Mouse (Mus musculus): ENCODE data around the gene Tob2. TPM values are rescaled to one million over a fixed set of nuclear protein-coding genes. Genes with fewer than 3 reads are reported as not detected.
A peak's percentile ranks its signal among the peaks of the same experiment; 100 is the strongest.

Gene Tob2
- polyA plus RNA-seq, 1 experiment = 36.9 TPM

DNA sequence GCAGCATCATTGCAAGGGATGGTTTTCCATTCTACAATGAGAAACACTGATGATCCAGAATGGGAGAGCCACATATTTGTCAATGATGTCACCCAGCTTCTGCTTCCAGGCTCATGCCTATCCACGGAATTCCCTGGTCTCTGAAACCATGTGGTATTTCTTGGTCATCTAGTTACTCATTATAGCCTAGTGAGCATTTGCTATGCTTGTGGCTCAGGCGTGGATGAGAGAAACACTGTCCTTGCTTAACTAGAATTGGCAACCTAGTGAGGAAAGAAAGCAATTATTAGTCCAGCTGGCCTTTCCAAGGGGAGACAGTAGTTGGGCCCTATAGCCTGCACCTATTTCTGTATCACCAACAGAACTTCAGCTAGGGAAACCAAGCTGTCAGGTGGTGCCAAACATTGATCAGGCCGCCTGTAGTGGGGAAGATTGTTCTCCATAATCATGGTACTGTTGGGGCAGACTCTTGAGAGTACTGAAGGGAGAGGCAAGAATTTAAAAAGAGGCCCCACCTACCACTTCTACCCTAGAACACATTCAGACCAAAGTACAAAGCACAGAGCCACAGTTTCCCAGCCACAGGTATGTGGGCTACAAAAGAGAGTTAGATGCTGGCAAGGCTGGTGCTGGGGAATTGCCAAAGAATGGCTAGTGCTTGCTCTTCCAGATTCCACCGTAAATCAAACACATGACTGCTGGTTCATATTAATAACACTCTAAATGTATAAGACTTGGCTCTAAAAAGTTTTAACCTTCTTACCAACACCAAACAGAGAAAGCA is 51.8 kb downstream of the Tob2 start:
- TF ChIP-seq POLR2A (IDR thresholded peaks at IDR 0.05; ENCODE audit: borderline replicate concordance, insufficient read depth, low read length) (no peak), CTCF (IDR thresholded peaks at IDR 0.05; ENCODE audit: borderline replicate concordance, insufficient read depth, low read depth, low read length) (no peak)
- no peak overlapping the region for H3K4me3 ChIP-seq (replicated peaks; ENCODE audit: insufficient read depth, low read depth, low read length)
- peaks cover 35% of the 10 kb centered on the region for H3K4me1 ChIP-seq (ENCODE audit: control insufficient read depth, insufficient read depth, low read length)
- H3K27me3 ChIP-seq (ENCODE audit: control insufficient read depth, insufficient read depth, low read length) = no peaks in the 10 kb centered on the region
- DNase-seq = no peak
- no peak overlapping the region for H3K27ac ChIP-seq (ENCODE audit: insufficient read depth, low read length)
- WGBS = 49% methylated on average over 4 of the region's 4 CpGs

DNA sequence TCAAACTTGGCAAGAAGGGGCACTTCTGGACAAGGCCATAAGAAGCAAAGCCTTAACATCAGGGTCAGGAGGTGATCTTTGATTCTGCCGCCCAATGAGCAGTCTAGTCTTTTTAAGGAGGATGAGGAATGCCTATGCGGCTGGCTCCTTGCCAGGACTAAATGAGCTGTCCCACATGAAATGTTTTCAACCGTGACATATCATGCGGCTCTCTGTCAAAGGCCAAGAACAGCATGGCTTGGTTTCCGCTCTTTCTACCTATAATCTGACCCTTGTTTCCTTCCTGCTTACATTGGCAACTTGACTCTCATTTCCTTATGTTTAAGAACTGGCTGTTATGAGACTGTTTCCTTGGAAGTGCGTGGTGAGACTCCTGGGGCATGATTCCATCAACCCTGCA is 53.0 kb downstream of the Tob2 start:
- peak in 1 of 2 experiments; percentile 45 for DNase-seq
- Histone ChIP-seq H3K4me3 (replicated peaks; ENCODE audit: insufficient read depth, low read depth, low read length) (no peak overlapping the region), H3K27me3 (ENCODE audit: control insufficient read depth, insufficient read depth, low read length) (no peaks in the 10 kb centered on the region), H3K27ac (ENCODE audit: insufficient read depth, low read length) (peak overlapping the region; percentile 95; the same call in 1 of the 2 replicates), H3K4me1 (ENCODE audit: control insufficient read depth, insufficient read depth, low read length) (peaks cover 35% of the 10 kb centered on the region)
- TF ChIP-seq CTCF (IDR thresholded peaks at IDR 0.05; ENCODE audit: borderline replicate concordance, insufficient read depth, low read depth, low read length) (no peak), POLR2A (IDR thresholded peaks at IDR 0.05; ENCODE audit: borderline replicate concordance, insufficient read depth, low read length) (no peak)
- 16% methylated on average over 6 of the region's 6 CpGs for WGBS

DNA sequence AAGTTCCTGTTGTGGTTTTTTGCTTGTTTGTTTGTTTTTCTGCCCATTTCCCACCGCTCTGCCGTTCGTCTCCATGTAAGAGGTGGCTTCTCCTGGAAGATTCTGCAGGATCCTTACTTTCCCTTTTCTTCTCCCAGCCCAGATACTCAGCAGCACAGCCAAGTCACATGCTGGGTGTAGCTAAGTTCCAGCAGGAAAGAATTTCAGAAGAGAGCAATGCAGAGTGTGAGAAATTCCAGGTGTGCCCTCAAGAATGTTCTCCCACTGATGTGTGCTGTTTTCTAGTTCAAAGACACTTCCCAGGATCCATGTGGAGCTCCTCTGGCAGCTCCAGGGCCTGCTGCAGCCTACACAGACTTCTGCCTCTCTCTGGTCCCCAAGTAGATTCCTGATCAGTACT is 53.7 kb downstream of the Tob2 start:
- H3K4me1 ChIP-seq (ENCODE audit: control insufficient read depth, insufficient read depth, low read length) = peaks cover 35% of the 10 kb centered on the region
- no peak overlapping the region for H3K4me3 ChIP-seq (replicated peaks; ENCODE audit: insufficient read depth, low read depth, low read length)
- H3K27ac ChIP-seq (ENCODE audit: insufficient read depth, low read length) = peak overlapping the region; percentile 95
- no peaks in the 10 kb centered on the region for H3K27me3 ChIP-seq (ENCODE audit: control insufficient read depth, insufficient read depth, low read length)
- TF ChIP-seq POLR2A (IDR thresholded peaks at IDR 0.05; ENCODE audit: borderline replicate concordance, insufficient read depth, low read length) (no peak), CTCF (IDR thresholded peaks at IDR 0.05; ENCODE audit: borderline replicate concordance, insufficient read depth, low read depth, low read length) (no peak)
- DNase-seq = no peak
- 53% methylated on average over 3 of the region's 3 CpGs for WGBS

DNA sequence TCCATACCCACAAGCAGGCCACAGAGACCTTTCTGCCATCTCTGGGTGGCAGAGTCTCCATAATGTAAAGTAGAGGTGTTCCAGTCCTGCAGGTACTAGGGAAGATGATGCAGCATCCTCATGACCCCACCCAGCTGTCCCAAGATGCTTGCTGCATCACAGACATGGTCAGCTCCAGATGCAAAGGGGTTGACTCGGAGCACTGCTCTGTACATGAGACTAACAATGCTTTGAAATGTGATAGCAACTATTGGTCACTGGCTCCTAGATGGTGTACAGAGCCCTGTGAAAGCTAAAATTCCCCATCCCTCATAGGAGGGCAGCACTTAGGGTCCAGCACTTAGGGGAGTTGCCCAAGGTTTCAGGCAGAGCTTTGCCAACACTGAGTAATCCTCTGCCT is 54.4 kb downstream of the Tob2 start:
- 51% methylated on average over 1 of the region's 1 CpGs for WGBS
- TF ChIP-seq POLR2A (IDR thresholded peaks at IDR 0.05; ENCODE audit: borderline replicate concordance, insufficient read depth, low read length) (no peak), CTCF (IDR thresholded peaks at IDR 0.05; ENCODE audit: borderline replicate concordance, insufficient read depth, low read depth, low read length) (no peak)
- no peak for DNase-seq
- peaks cover 32% of the 10 kb centered on the region for H3K4me1 ChIP-seq (ENCODE audit: control insufficient read depth, insufficient read depth, low read length)
- H3K27me3 ChIP-seq (ENCODE audit: control insufficient read depth, insufficient read depth, low read length) = no peaks in the 10 kb centered on the region
- peak overlapping the region; percentile 95 for H3K27ac ChIP-seq (ENCODE audit: insufficient read depth, low read length)
- peak overlapping the region; percentile 78 for H3K4me3 ChIP-seq (replicated peaks; ENCODE audit: insufficient read depth, low read depth, low read length)

DNA sequence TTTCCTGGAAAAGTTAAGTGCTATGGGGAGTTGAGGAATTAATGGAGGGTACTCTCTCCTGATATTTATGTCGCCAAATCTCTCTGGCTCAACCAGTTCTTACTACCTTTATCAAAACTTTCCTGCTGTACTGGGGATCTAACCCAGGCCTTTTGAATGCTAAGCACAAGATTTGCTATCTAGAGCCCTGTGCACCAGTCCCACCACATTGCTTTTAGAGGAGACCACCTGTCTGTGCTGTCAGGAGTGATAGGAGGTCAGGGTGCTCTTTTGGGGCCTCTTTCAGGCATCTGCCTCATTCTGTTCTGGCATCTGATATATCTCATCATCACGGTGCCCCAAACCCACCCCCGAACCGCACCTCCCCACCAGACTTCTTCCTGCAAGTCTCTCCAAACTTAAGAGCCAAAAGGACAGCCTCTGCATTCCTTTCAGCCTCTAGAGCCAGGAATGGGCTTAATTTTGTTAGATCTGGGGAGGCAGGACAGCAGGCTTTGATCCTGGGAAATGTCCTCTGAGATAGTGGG is 55.1 kb downstream of the Tob2 start:
- no peak for DNase-seq
- Histone ChIP-seq H3K27ac (ENCODE audit: insufficient read depth, low read length) (peak overlapping the region; percentile 95), H3K4me1 (ENCODE audit: control insufficient read depth, insufficient read depth, low read length) (peaks cover 30% of the 10 kb centered on the region), H3K4me3 (replicated peaks; ENCODE audit: insufficient read depth, low read depth, low read length) (peak overlapping the region; percentile 78), H3K27me3 (ENCODE audit: control insufficient read depth, insufficient read depth, low read length) (no peaks in the 10 kb centered on the region)
- TF ChIP-seq CTCF (IDR thresholded peaks at IDR 0.05; ENCODE audit: borderline replicate concordance, insufficient read depth, low read depth, low read length) (no peak), POLR2A (IDR thresholded peaks at IDR 0.05; ENCODE audit: borderline replicate concordance, insufficient read depth, low read length) (no peak)
- WGBS = 20% methylated on average over 4 of the region's 4 CpGs

DNA sequence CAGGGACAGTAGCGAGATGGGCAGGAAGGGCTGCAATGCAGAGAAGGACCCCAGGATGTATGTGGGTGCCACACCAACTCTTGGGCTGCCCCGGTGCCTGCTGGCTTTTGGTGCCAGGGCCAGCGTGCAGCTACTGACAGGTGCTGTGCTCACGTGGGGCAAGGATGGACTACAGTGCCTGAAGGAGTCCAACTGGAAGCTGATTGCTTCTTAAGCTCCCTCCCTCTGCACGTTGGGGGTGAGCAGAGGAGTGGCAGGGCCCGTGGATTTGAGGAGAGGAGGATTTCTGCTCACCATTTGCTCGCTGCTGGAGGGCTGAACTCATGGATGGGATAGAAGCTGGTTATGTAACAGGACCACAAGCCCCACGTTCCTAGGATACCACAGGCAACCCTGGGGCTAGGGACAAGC is 55.6 kb downstream of the Tob2 start:
- Histone ChIP-seq H3K4me3 (replicated peaks; ENCODE audit: insufficient read depth, low read depth, low read length) (peak overlapping the region; percentile 78), H3K27me3 (ENCODE audit: control insufficient read depth, insufficient read depth, low read length) (no peaks in the 10 kb centered on the region), H3K4me1 (ENCODE audit: control insufficient read depth, insufficient read depth, low read length) (peaks cover 35% of the 10 kb centered on the region), H3K27ac (ENCODE audit: insufficient read depth, low read length) (peak overlapping the region; percentile 95)
- TF ChIP-seq CTCF (IDR thresholded peaks at IDR 0.05; ENCODE audit: borderline replicate concordance, insufficient read depth, low read depth, low read length) (no peak), POLR2A (IDR thresholded peaks at IDR 0.05; ENCODE audit: borderline replicate concordance, insufficient read depth, low read length) (peak; percentile 54; the same call in 1 of the 2 replicates)
- DNase-seq = peak; percentile 85 to 88
- 1% methylated on average over 8 of the region's 8 CpGs for WGBS

DNA sequence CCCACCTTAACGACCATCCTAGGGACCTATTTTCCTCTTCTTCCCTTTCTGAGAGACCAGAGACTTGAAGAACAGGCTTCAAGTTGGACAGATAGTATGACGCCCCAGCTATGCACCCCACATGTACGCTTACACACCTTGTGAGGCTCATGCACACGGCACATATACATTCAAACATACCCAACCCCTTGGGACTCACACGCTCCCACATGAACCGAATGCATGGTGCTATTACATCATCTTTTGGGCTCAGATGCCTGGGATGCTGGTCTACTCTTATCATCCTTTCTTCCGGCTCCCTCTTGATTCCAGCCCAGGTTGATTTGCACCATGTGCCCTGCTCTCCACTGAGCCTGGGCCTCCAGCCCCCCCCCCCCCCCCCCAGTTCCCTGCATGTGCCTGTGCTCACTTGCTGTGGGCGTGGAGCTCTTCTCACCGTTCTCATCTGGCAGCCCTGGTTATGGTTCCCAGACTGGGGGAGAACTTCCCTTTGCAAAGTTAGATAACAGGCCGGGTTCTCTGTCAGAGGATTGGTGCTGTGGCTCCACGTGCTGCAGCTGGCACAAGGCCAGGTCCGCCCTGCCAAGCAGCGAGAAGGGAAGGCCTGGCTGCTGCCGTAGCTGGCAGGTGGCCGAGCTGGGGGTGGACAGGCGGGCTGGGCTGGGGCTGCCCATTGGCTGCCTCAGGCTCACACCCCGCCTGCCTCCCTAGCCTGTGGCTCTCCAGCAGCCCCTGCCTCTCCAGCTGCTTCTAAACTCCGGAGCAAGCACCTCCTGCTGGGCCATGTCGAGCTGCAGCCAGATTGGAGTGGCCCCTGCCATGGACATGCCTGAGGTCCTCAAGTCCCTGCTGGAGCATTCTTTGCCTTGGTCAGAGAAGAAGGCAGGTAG is 56.4 kb downstream of the Tob2 start, which contains the start of gene Tef:
Gene Tef, plus strand, starts transcription at position 421 of the 890 bp plus-strand sequence.
- no peaks in the 10 kb centered on the region for H3K27me3 ChIP-seq (ENCODE audit: control insufficient read depth, insufficient read depth, low read length)
- DNase-seq = peak; percentile 99 to 100
- H3K27ac ChIP-seq (ENCODE audit: insufficient read depth, low read length) = peak within 1 kb of the TSS; percentile 95
- H3K4me1 ChIP-seq (ENCODE audit: control insufficient read depth, insufficient read depth, low read length) = peaks cover 36% of the 10 kb centered on the region
- TF ChIP-seq CTCF (IDR thresholded peaks at IDR 0.05; ENCODE audit: borderline replicate concordance, insufficient read depth, low read depth, low read length) = no peak
- peak; percentile 39; the same call in 1 of the 2 replicates for TF ChIP-seq POLR2A (IDR thresholded peaks at IDR 0.05; ENCODE audit: borderline replicate concordance, insufficient read depth, low read length)
- peak within 1 kb of the TSS; percentile 78 for H3K4me3 ChIP-seq (replicated peaks; ENCODE audit: insufficient read depth, low read depth, low read length)
- 8% methylated on average over 19 of the region's 19 CpGs for WGBS

All from cerebellum, adult 2 months (tissue).